Mouse (Mus musculus) C2C12 (cell line): ENCODE results near the gene Ccm2. TPM values are rescaled to one million over a fixed set of nuclear protein-coding genes. Genes with fewer than 3 reads are reported as not detected.

Experiments used
- H3K27me3 ChIP-seq: one replicate; pipeline ENCODE4 v1.6.1; 2011; ENCODE audit not compliant: control insufficient read depth, insufficient read depth, insufficient read length
- H3K36me3 ChIP-seq: one replicate; pipeline ENCODE4 v1.6.1; 2011; ENCODE audit not compliant: control insufficient read depth, insufficient read depth
- H3K4me3 ChIP-seq: one replicate; pipeline ENCODE4 v1.5.1; 2011; ENCODE audit warnings: mild to moderate bottlenecking, control low read depth; ENCODE audit not compliant: poor library complexity, insufficient read depth, severe bottlenecking
- H3K79me2 ChIP-seq: one replicate; pipeline ENCODE4 v1.6.1; 2011; ENCODE audit not compliant: control insufficient read depth, insufficient read depth
- H3K79me3 ChIP-seq: one replicate; pipeline ENCODE4 v1.6.1; 2011; ENCODE audit warnings: low read depth, control low read depth
- H3ac ChIP-seq: one replicate; pipeline ENCODE3; 2011; ENCODE audit warnings: low read depth; ENCODE audit not compliant: control insufficient read depth, insufficient read length
- CEBPB ChIP-seq: IDR thresholded peaks from one replicate; pipeline ENCODE4 v1.6.1; 2011; ENCODE audit warnings: low read depth, mild to moderate bottlenecking, control low read depth, moderate library complexity
- CTCF ChIP-seq: IDR thresholded peaks from one replicate; pipeline ENCODE4 v1.5.1; 2011; ENCODE audit not compliant: control insufficient read depth, insufficient read depth, insufficient read length
- FOSL1 ChIP-seq: IDR thresholded peaks from one replicate; pipeline ENCODE4 v1.8.0; 2011; ENCODE audit warnings: mild to moderate bottlenecking, low read length; ENCODE audit not compliant: poor library complexity, insufficient read depth, severe bottlenecking
- MAX ChIP-seq: IDR thresholded peaks from one replicate; pipeline ENCODE4 v1.6.1; 2011; ENCODE audit warnings: mild to moderate bottlenecking, control low read depth
- MYOD1 ChIP-seq: IDR thresholded peaks from one replicate; pipeline ENCODE4 v1.6.1; 2011; ENCODE audit warnings: low read depth; ENCODE audit not compliant: control insufficient read depth, insufficient read length
- MYOG ChIP-seq: IDR thresholded peaks from one replicate; pipeline ENCODE4 v1.6.1; 2011; ENCODE audit not compliant: control insufficient read depth, insufficient read length; ENCODE audit errors: extremely low read depth
- USF1 ChIP-seq: IDR thresholded peaks from one replicate; pipeline ENCODE4 v1.6.1; 2011; ENCODE audit warnings: low read depth, mild to moderate bottlenecking, control low read depth, moderate library complexity
- polyA plus RNA-seq: library from polyadenylated mRNA; unstranded; fragments of >200 nt; fragmentation: generic; extraction: Trizol; gene quantifications from one replicate; pipeline ENCODE4 v1.2.1, GENCODE M21; 2012; ENCODE audit warnings: missing spikeins

Gene Ccm2
- polyA plus RNA-seq, 1 experiment = 90.7 TPM

- peaks cover 73% of the 10 kb centered on the region for H3K79me3 ChIP-seq
- H3ac ChIP-seq = no peak overlapping the region
- H3K27me3 ChIP-seq = no peaks in the 10 kb centered on the region
- no peak for TF ChIP-seq MAX
- no peak for TF ChIP-seq FOSL1
- no peak for TF ChIP-seq USF1
- TF ChIP-seq MYOG = no peak
- TF ChIP-seq CEBPB = no peak
- no peak for TF ChIP-seq CTCF
- no peak for TF ChIP-seq MYOD1
- peaks cover 78% of the 10 kb centered on the region for H3K79me2 ChIP-seq
- no peak overlapping the region for H3K4me3 ChIP-seq
- H3K36me3 ChIP-seq = peaks cover 44% of the 10 kb centered on the region
Observed at GRCm38 (mm10) chr11:6549770-6550169, 3.1 kb downstream of the Ccm2 start.

- H3ac ChIP-seq = no peak overlapping the region
- H3K4me3 ChIP-seq = no peak overlapping the region
- H3K79me3 ChIP-seq = peaks cover 77% of the 10 kb centered on the region
- H3K27me3 ChIP-seq = no peaks in the 10 kb centered on the region
- H3K79me2 ChIP-seq = peaks cover 83% of the 10 kb centered on the region
- peaks cover 48% of the 10 kb centered on the region for H3K36me3 ChIP-seq
- no peak for TF ChIP-seq FOSL1
- no peak for TF ChIP-seq USF1
- TF ChIP-seq MYOG = no peak
- no peak for TF ChIP-seq CEBPB
- TF ChIP-seq CTCF = no peak
- TF ChIP-seq MYOD1 = no peak
- no peak for TF ChIP-seq MAX
Observed at GRCm38 (mm10) chr11:6550201-6550600, 3.5 kb downstream of the Ccm2 start.

GRCm38 (mm10) chr11:6558234-6558633 lies 11.5 kb downstream of the Ccm2 start:
- H3K27me3 ChIP-seq = no peaks in the 10 kb centered on the region
- H3K4me3 ChIP-seq = no peak overlapping the region
- TF ChIP-seq MYOG = no peak
- no peak for TF ChIP-seq USF1
- no peak for TF ChIP-seq MYOD1
- TF ChIP-seq CEBPB = no peak
- TF ChIP-seq CTCF = no peak
- TF ChIP-seq FOSL1 = no peak
- TF ChIP-seq MAX = no peak
- peaks cover 86% of the 10 kb centered on the region for H3K79me3 ChIP-seq
- H3K36me3 ChIP-seq = peaks cover 44% of the 10 kb centered on the region
- H3K79me2 ChIP-seq = peaks cover 100% of the 10 kb centered on the region
- H3ac ChIP-seq = no peak overlapping the region

DNA sequence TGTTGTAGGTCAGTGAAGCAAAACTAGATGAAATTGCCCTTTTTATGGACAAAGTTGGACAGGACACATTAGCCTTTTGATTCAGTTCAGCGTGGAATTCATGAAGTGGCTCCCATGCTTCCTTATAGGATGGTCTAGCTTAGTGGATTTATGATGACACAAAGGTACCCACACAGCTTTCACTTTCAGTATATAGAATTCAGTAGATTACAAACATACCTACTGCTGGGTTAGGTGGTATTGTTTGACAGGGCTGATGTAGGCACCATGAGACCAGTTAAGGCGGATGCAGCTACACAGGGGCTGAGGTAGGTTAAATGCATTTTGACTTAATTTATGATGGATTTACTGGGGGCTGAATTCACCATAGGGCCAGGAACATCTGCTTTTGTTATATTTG lies 13.3 kb downstream of the Ccm2 start:
- no peak overlapping the region for H3ac ChIP-seq
- peaks cover 80% of the 10 kb centered on the region for H3K79me3 ChIP-seq
- no peaks in the 10 kb centered on the region for H3K27me3 ChIP-seq
- no peak overlapping the region for H3K4me3 ChIP-seq
- TF ChIP-seq USF1 (no peak), MYOG (no peak), FOSL1 (no peak), MAX (no peak), CTCF (no peak), CEBPB (no peak), MYOD1 (no peak)
- H3K36me3 ChIP-seq = peaks cover 42% of the 10 kb centered on the region
- peaks cover 95% of the 10 kb centered on the region for H3K79me2 ChIP-seq

DNA sequence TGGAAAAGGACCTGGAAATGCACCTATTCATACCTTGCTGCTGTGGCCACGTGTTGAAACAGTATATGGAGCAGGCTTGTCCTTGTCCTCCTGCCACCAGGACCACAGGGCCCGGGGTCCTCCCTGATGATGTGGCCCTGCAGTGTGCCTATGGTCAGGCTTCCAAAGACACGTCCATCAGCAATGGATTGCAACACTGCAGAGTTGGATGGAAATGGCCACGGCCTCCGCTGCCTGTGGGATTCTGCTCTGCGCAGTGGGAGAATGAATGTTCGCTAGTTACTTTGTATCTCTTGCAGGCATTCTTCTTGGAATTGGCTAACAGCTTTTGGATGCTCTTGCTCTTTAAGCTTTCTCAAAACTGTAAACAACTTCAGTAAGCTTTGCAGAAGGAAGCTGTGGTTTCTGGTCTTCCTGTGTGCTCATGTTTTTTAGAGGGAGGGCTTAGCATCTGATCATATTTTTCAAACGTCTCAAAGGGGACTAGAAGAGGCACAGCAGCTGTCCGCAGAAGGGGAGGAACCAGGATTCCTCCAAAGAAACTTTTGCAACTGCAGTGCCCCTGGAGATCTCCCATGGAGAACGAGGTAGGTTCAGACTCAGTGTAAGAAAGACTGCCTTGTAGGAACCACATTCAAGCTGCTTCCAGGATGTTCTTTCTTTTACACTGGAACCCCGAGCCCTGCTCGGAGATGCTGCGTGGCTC lies 14.1 kb downstream of the Ccm2 start:
- TF ChIP-seq CTCF (no peak), MYOD1 (no peak), MAX (no peak), USF1 (no peak), FOSL1 (no peak), MYOG (no peak), CEBPB (no peak)
- H3K79me3 ChIP-seq = peaks cover 73% of the 10 kb centered on the region
- peaks cover 89% of the 10 kb centered on the region for H3K79me2 ChIP-seq
- no peak overlapping the region for H3ac ChIP-seq
- peaks cover 42% of the 10 kb centered on the region for H3K36me3 ChIP-seq
- H3K4me3 ChIP-seq = no peak overlapping the region
- no peaks in the 10 kb centered on the region for H3K27me3 ChIP-seq

DNA sequence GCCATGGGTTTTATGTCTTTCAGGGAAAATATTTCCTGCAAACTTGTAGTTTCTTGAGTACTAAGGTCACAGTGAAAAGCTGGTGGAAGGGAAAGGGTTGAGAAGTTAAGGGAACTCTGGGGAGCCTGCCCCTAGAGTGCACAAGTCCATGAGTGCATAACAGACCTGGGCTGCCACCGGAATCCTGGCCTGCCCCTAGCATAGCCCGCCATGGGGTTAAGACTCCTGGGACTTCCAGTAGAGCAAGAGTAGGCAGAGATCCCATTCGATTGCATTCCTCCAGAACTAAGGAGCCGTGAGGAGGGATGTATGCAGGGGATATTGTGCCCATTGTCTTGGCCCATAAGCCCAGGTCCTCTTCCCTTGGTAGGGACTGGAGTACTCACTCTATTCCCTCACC lies 14.8 kb downstream of the Ccm2 start:
- H3K79me2 ChIP-seq = peaks cover 89% of the 10 kb centered on the region
- no peak overlapping the region for H3K4me3 ChIP-seq
- peaks cover 72% of the 10 kb centered on the region for H3K79me3 ChIP-seq
- no peak for TF ChIP-seq FOSL1
- no peak for TF ChIP-seq CTCF
- TF ChIP-seq USF1 = no peak
- H3ac ChIP-seq = no peak overlapping the region
- peaks cover 39% of the 10 kb centered on the region for H3K36me3 ChIP-seq
- no peaks in the 10 kb centered on the region for H3K27me3 ChIP-seq
